Mouse (Mus musculus) heart, postnatal 25 days (tissue): ENCODE measurements around the gene Gprasp1. TPM values are rescaled to one million over a fixed set of nuclear protein-coding genes. Genes with fewer than 3 reads are reported as not detected.
"Not testable (repeated sequence)": the region's sequence is repeated elsewhere in the genome, so short reads cannot be mapped to it uniquely, and the experiment has no call there.

Source experiments
- DNase-seq: peaks from one replicate; pipeline ENCODE4 v3.0.0; 2022; ENCODE audit warnings: low spot score
- intact Hi-C: fragments of 180-260 bp; cut with DNase I; formaldehyde crosslinking; loops from one replicate; pipeline ENCODE4 v1.15.1; 2025
- microRNA-seq: library from miRNA; unstranded; fragments of <30 nt; microRNA quantifications from one replicate; pipeline ENCODE4 v1.2.0, GENCODE M21; 2022
- total RNA-seq, 2 experiments: library from RNA; stranded (reverse); gene quantifications; 2 replicates each; pipeline ENCODE4 v1.2.3; 2021

The Gprasp1 gene
- total RNA-seq, 2 experiments from 2014 or later, result 16.9 to 19.3 TPM

- no peak for DNase-seq
- intact Hi-C loops, result loop anchor here (5.0 kb wide), 1 partner anchor 38 kb away; no protein-coding TSS in a partner anchor
Measured at GRCm38 (mm10) chrX:135804149-135804548, 61.6 kb downstream of the Gprasp1 start.

- intact Hi-C loops, result loop anchor here (2.0 kb wide), 1 partner anchor 157 kb away; no protein-coding TSS in a partner anchor
- no peak for DNase-seq
Measured at GRCm38 (mm10) chrX:135805780-135806179, 63.2 kb downstream of the Gprasp1 start.

GRCm38 (mm10) chrX:135835896-135836295 lies 93.4 kb downstream of the Gprasp1 start:
- intact Hi-C loops, DNase-seq: not testable (repeated sequence)

- no peak for DNase-seq
- intact Hi-C loops, result no loop called here
Measured at GRCm38 (mm10) chrX:135837896-135838295, 95.4 kb downstream of the Gprasp1 start.

GRCm38 (mm10) chrX:135838521-135839360 lies 96.2 kb downstream of the Gprasp1 start, which contains the start of gene Gprasp2:
Gene Gprasp2, plus strand, starts transcription at chrX:135839034.
- DNase-seq, intact Hi-C loops: not testable (repeated sequence)

GRCm38 (mm10) chrX:135839397-135840391 lies 97.2 kb downstream of the Gprasp1 start:
- not testable (repeated sequence) for DNase-seq
- intact Hi-C loops, result loop anchor here (5.0 kb wide), 1 partner anchor 37 kb away; no protein-coding TSS in a partner anchor

Small RNAs within 50 kb of the gene (microRNA-seq; reads per million reads assigned to microRNA genes)
- gene Mir1970 (not detected), gene Mir7646 (not detected)

Other genes starting within 250 kb of the Gprasp1 start
- gene AV320801, start 248.1 kb upstream of the Gprasp1 start, total RNA-seq, result not detected
- under 1 TPM in 1 of 2 experiments, not detected in 1; 0.13 TPM for gene Nxf7, start 144.0 kb upstream of the Gprasp1 start, total RNA-seq
- gene Prame, start 115.0 kb upstream of the Gprasp1 start, total RNA-seq, result not detected
- gene Tcp11x2, start 48.9 kb upstream of the Gprasp1 start, total RNA-seq, result not detected
- gene Tmsb15a, start 17.5 kb upstream of the Gprasp1 start, total RNA-seq, result not detected
- 1 to 10 TPM; 5.9 to 6.5 TPM for gene Armcx5, start within 50 bp of the Gprasp1 start, total RNA-seq
- gene Bhlhb9, start 54.9 kb downstream of the Gprasp1 start, total RNA-seq, result 10 to 100 TPM; 11.1 to 18.1 TPM
- 1 to 10 TPM; 1.2 to 3.6 TPM for gene Gprasp2, start 96.3 kb downstream of the Gprasp1 start, total RNA-seq